Mouse (Mus musculus) liver, adult 2 months (tissue): ENCODE results near the gene Ctf1. TPM values are rescaled to one million over a fixed set of nuclear protein-coding genes. Genes with fewer than 3 reads are reported as not detected.
A peak's percentile ranks its signal among the peaks of the same experiment; 100 is the strongest.

Experiments used
- DNase-seq: peaks from one replicate; pipeline ENCODE4 v3.0.0-alpha.2; 2011; ENCODE audit warnings: low read depth, low spot score; ENCODE audit errors: extremely low read depth
- H3K27ac ChIP-seq: fragments of 200-500 bp; replicated peaks from 2 replicates; pipeline ENCODE4 v1.5.1; 2012; ENCODE audit warnings: low read depth, mild to moderate bottlenecking, control low read depth, inconsistent platforms, low read length; ENCODE audit not compliant: insufficient read depth
- H3K27me3 ChIP-seq: fragments of 200-500 bp; 2 replicates; pipeline ENCODE4 v1.6.1; 2012; ENCODE audit warnings: mild to moderate bottlenecking, moderate library complexity, low read length, inconsistent platforms; ENCODE audit not compliant: control insufficient read depth, insufficient read depth
- H3K36me3 ChIP-seq: fragments of 200-500 bp; 2 replicates; pipeline ENCODE4 v1.6.1; 2012; ENCODE audit warnings: low read length, inconsistent platforms; ENCODE audit not compliant: control insufficient read depth, insufficient read depth
- H3K4me1 ChIP-seq: fragments of 200-500 bp; 2 replicates; pipeline ENCODE4 v1.6.1; 2011; ENCODE audit warnings: low read length; ENCODE audit not compliant: control insufficient read depth, insufficient read depth
- H3K4me3 ChIP-seq: fragments of 200-500 bp; 2 replicates; pipeline ENCODE4 v1.5.1; 2011; ENCODE audit warnings: low read depth, mild to moderate bottlenecking, control low read depth, low read length, moderate library complexity; ENCODE audit not compliant: insufficient read depth
- H3K79me2 ChIP-seq: fragments of 200-500 bp; 2 replicates; pipeline ENCODE4 v1.6.1; 2012; ENCODE audit warnings: inconsistent platforms, mild to moderate bottlenecking, low read length, moderate library complexity; ENCODE audit not compliant: control insufficient read depth, insufficient read depth
- H3K9ac ChIP-seq: fragments of 200-500 bp; 2 replicates; pipeline ENCODE4 v1.6.1; 2012; ENCODE audit warnings: low read depth, mild to moderate bottlenecking, control low read depth, inconsistent platforms, low read length
- CTCF ChIP-seq: fragments of 200-500 bp; IDR thresholded peaks from 2 replicates; pipeline ENCODE4 v1.5.1; 2011; ENCODE audit warnings: low read depth, low read length, control low read depth
- POLR2A ChIP-seq: fragments of 200-500 bp; IDR thresholded peaks from 2 replicates; pipeline ENCODE4 v1.6.1; 2011; ENCODE audit warnings: low read length, control low read depth; ENCODE audit not compliant: insufficient read depth; ENCODE audit errors: extremely low read depth
- WGBS: fragments of 180-500 bp; shearing (Covaris S2); methylation state at CpG from one replicate; pipeline ENCODE4 v1.1.7; 2018; 5-methylcytosine and 5-hydroxymethylcytosine counted together
- polyA plus RNA-seq: library from polyadenylated mRNA; depleted of rRNA; stranded (reverse); fragments of >200 nt; gene quantifications from 2 replicates; pipeline ENCODE4 v1.2.3, GENCODE M21; 2012
- total RNA-seq: library from RNA; depleted of rRNA; stranded (reverse); fragments of >200 nt; gene quantifications from 2 replicates; pipeline ENCODE4 v1.2.3, GENCODE M21; 2014

The Ctf1 gene
- total and polyA plus RNA-seq, 2 experiments, result 2.7 to 10.5 TPM

- no peaks in the 10 kb centered on the region for H3K79me2 ChIP-seq
- peaks cover 3% of the 10 kb centered on the region; the same call in 1 of the 2 replicates for H3K36me3 ChIP-seq
- peak overlapping the region; percentile 69; the same call in 1 of the 2 replicates for H3K4me3 ChIP-seq
- 9% methylated on average over 61 of the region's 62 CpGs for WGBS
- DNase-seq, result no peak
- H3K4me1 ChIP-seq, result peaks cover 2% of the 10 kb centered on the region; the same call in 1 of the 2 replicates
- no peak for TF ChIP-seq POLR2A
- no peak for TF ChIP-seq CTCF
- no peaks in the 10 kb centered on the region for H3K27me3 ChIP-seq
- no peak overlapping the region for H3K27ac ChIP-seq
- peak overlapping the region; percentile 52 for H3K9ac ChIP-seq
These were observed 34.3 kb downstream of the Ctf1 start for GRCm38 (mm10) chr7:127746494-127747491.

- Histone ChIP-seq H3K4me1 (peaks cover 2% of the 10 kb centered on the region; the same call in 1 of the 2 replicates), H3K27me3 (no peaks in the 10 kb centered on the region), H3K36me3 (peaks cover 5% of the 10 kb centered on the region; the same call in 1 of the 2 replicates), H3K79me2 (no peaks in the 10 kb centered on the region), H3K4me3 (no peak overlapping the region), H3K9ac (no peak overlapping the region), H3K27ac (no peak overlapping the region)
- no peak for TF ChIP-seq POLR2A
- TF ChIP-seq CTCF, result no peak
- WGBS, result 89% methylated on average over 6 of the region's 6 CpGs
- DNase-seq, result no peak
These were observed 35.2 kb downstream of the Ctf1 start for GRCm38 (mm10) chr7:127747559-127748234.

- Histone ChIP-seq H3K9ac (no peak overlapping the region), H3K27ac (no peak overlapping the region), H3K79me2 (no peaks in the 10 kb centered on the region), H3K27me3 (no peaks in the 10 kb centered on the region), H3K4me1 (peaks cover 2% of the 10 kb centered on the region; the same call in 1 of the 2 replicates), H3K36me3 (peaks cover 7% of the 10 kb centered on the region; the same call in 1 of the 2 replicates), H3K4me3 (no peak overlapping the region)
- TF ChIP-seq CTCF (no peak), POLR2A (no peak)
- WGBS, result 95% methylated on average over 28 of the region's 28 CpGs
- no peak for DNase-seq
These were observed 35.7 kb downstream of the Ctf1 start for GRCm38 (mm10) chr7:127748235-127748560.

DNA sequence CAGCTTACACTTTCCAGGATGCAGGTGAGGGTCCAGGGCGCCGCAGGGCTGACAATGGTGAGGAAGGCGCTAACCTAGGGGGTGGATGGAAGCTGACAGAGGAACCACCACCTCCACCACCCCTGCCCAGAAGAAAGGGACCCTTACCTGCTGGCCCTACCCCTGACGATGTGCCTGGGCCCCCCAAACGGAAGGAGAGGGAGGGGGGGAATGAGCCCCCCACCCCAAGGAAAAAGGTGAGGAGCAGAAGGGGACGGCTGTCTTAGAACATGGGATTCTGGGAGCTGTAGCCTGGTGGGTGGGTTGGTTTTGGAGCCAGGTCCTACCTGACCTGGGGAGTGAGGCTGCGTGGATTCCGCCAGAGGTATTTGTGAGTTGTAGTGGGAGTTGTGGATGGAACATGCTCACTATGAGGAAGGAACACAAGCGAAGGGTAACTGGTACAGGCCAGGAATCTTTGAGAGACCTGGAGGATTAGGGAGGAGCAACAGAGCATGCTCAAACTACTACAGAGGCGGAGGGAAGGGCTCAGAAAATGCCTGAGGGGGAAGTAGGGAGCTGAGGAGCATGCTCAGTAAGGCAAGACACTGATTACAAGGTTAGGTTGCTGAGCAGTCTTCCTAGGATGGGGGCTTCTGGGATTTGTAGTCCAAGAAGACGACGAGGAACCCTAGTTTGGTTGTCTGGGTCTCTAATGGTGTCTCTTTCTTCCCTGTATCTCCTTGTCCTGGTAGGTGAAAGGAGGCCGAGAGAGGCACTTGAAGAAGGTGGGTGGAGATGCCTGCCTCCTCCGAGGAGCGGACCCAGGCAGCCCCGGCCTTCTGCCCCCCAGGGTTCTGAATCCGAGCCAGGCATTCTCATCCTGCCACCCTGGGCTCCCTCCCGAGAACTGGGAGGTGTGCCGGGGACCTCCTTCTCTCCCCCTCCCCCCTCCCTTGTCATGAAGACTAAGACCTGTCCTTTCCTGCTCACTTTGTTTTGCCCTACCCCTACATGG is 37.9 kb downstream of the Ctf1 start:
- 94% methylated on average over 19 of the region's 19 CpGs for whole genome bisulfite sequencing
- TF ChIP-seq POLR2A (no peak), CTCF (no peak)
- Histone ChIP-seq H3K9ac (no peak overlapping the region), H3K4me1 (no peaks in the 10 kb centered on the region), H3K36me3 (peaks cover 7% of the 10 kb centered on the region; the same call in 1 of the 2 replicates), H3K27ac (no peak overlapping the region), H3K27me3 (no peaks in the 10 kb centered on the region), H3K4me3 (no peak overlapping the region), H3K79me2 (no peaks in the 10 kb centered on the region)
- no peak for DNase-seq

DNA sequence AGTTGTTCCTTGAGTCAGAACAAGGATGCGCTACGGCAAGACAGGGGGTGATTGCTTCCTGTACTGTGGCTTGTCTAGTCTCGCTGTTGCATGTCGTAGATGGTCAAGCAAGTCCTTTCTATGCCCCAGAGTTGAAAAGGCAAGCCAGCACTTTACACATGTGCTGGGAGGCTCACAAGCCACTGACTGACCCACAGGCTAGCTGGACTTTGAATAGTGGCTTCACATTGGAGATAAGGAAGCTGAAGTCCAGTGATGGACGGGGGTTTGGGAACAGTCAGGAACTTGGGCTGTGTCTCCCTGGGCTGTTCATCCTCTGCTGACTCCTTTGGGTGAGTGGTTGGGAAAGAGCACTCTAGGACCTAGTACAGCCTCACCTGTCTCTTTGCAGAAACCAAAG is 39.1 kb downstream of the Ctf1 start:
- H3K36me3 ChIP-seq, result peaks cover 7% of the 10 kb centered on the region; the same call in 1 of the 2 replicates
- TF ChIP-seq POLR2A (no peak), CTCF (no peak)
- H3K4me1 ChIP-seq, result no peaks in the 10 kb centered on the region
- no peak overlapping the region for H3K27ac ChIP-seq
- H3K9ac ChIP-seq, result no peak overlapping the region
- no peak overlapping the region for H3K4me3 ChIP-seq
- DNase-seq, result no peak
- 94% methylated on average over 5 of the region's 5 CpGs for WGBS
- no peaks in the 10 kb centered on the region for H3K79me2 ChIP-seq
- no peaks in the 10 kb centered on the region for H3K27me3 ChIP-seq
